Mouse (Mus musculus) G1E (cell line): ENCODE results near the gene Dnajc13. TPM values are rescaled to one million over a fixed set of nuclear protein-coding genes. Genes with fewer than 3 reads are reported as not detected.

Experiments used
- ATAC-seq: 2 replicates; pipeline ENCODE4 v1.8.0; 2016; ENCODE audit warnings: mild to moderate bottlenecking; ENCODE audit not compliant: insufficient number of reproducible peaks, poor library complexity, low FRiP score, severe bottlenecking; ENCODE audit errors: extremely low read depth
- DNase-seq: peaks from one replicate; pipeline ENCODE4 v3.0.0; 2012; ENCODE audit warnings: low spot score
- H3K27me3 ChIP-seq: 2 replicates; pipeline ENCODE4 v1.6.1; 2012; ENCODE audit warnings: mild to moderate bottlenecking, low read length, inconsistent platforms; ENCODE audit not compliant: insufficient read depth
- H3K36me3 ChIP-seq: replicated peaks from 2 replicates; pipeline ENCODE3; 2012; ENCODE audit warnings: mild to moderate bottlenecking, inconsistent platforms
- H3K4me1 ChIP-seq: 2 replicates; pipeline ENCODE4 v1.6.1; 2012; ENCODE audit warnings: low read depth, low read length, inconsistent platforms, mixed read lengths; ENCODE audit not compliant: insufficient read depth
- H3K4me3 ChIP-seq: 2 replicates; pipeline ENCODE4 v1.5.1; 2012; ENCODE audit warnings: low read depth, mild to moderate bottlenecking, inconsistent platforms, low read length, moderate library complexity, mixed read lengths
- H3K9me3 ChIP-seq: replicated peaks from 2 replicates; pipeline ENCODE4 v1.6.1; 2012; ENCODE audit warnings: inconsistent platforms
- CTCF ChIP-seq: IDR thresholded peaks from 2 replicates; pipeline ENCODE4 v1.5.1; 2012; ENCODE audit warnings: low read depth, low read length, inconsistent platforms, mixed read lengths
- GATA1 ChIP-seq: IDR thresholded peaks from 2 replicates; pipeline ENCODE4 v1.6.1; 2012; ENCODE audit warnings: borderline replicate concordance, low read length, inconsistent platforms, mixed read lengths
- GATA2 ChIP-seq: IDR thresholded peaks from 2 replicates; pipeline ENCODE4 v1.6.1; 2012; ENCODE audit warnings: low read depth, low read length, inconsistent platforms, borderline replicate concordance
- POLR2AphosphoS5 ChIP-seq: IDR thresholded peaks from 2 replicates; pipeline ENCODE4 v1.6.1; 2012; ENCODE audit warnings: low read depth, low read length, inconsistent platforms; ENCODE audit not compliant: insufficient replicate concordance
- TAL1 ChIP-seq: conservative IDR thresholded peaks from 2 replicates; pipeline ENCODE4 v1.6.1; 2012; ENCODE audit warnings: low read depth, low read length, inconsistent platforms, mixed read lengths
- polyA plus RNA-seq: library from polyadenylated mRNA; stranded (reverse); fragments of >175 nt; gene quantifications from 2 replicates; pipeline ENCODE4 v1.2.3, GENCODE M21; 2012
- total RNA-seq, 2 experiments: library from RNA; stranded (forward) in 1 of 2; stranded (reverse) in 1 of 2; fragments of 200-1000 nt in 1 of 2; fragments of >200 nt in 1 of 2; fragmentation: Nextera tagmentation in 1 of 2; gene quantifications; 2 replicates each; pipeline ENCODE4 v1.2.3; 2014 to 2017

Gene Dnajc13
- total and polyA plus RNA-seq, 3 experiments = 55.7 to 119 (median 62.9) TPM

- no peak for TF ChIP-seq GATA2
- TF ChIP-seq TAL1 = no peak
- no peak for TF ChIP-seq CTCF
- no peak for TF ChIP-seq POLR2AphosphoS5
- no peak for TF ChIP-seq GATA1
- ATAC-seq = no peak
- Histone ChIP-seq H3K4me3 (no peak overlapping the region), H3K4me1 (no peaks in the 10 kb centered on the region), H3K27me3 (no peaks in the 10 kb centered on the region), H3K36me3 (peaks cover 21% of the 10 kb centered on the region), H3K9me3 (no peaks in the 10 kb centered on the region)
- DNase-seq = no peak
Observed at GRCm38 (mm10) chr9:104102301-104102700, 160.4 kb downstream of the Dnajc13 start.

DNA sequence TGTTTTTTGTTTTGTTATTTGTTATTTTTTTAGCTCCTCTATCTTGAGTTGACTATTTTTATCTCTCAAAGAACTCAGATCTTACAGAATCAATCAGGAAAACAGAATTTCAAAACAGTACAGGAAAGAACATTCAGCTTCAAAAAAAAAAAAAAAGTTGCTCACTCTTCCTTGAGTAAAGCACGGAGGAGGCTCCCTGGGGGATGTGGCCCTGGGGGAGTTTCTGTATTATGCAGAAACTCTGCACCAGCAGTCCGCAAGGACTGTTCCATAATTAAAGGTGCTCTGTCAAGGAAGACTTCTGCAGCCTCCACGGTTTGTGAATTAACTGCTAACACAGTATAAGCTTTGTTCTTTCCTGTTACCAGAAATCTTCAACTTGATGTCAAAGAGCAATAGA lies 161.3 kb downstream of the Dnajc13 start:
- Histone ChIP-seq H3K4me3 (no peak overlapping the region), H3K27me3 (no peaks in the 10 kb centered on the region), H3K4me1 (no peaks in the 10 kb centered on the region), H3K36me3 (peaks cover 25% of the 10 kb centered on the region), H3K9me3 (no peaks in the 10 kb centered on the region)
- DNase-seq (no peak), ATAC-seq (no peak)
- no peak for TF ChIP-seq CTCF
- no peak for TF ChIP-seq GATA1
- TF ChIP-seq GATA2 = no peak

Other genes with a start within 250 kb of the Dnajc13 start
- not detected in 2 replicates for gene Gm28305, start 222.3 kb downstream of the Dnajc13 start, total RNA-seq (2014; fragmentation: Nextera tagmentation)
- gene Gm28305, start 222.3 kb downstream of the Dnajc13 start, total RNA-seq (2017) = not detected in 2 replicates
- gene Gm28305, start 222.3 kb downstream of the Dnajc13 start, polyA plus RNA-seq = not detected in 2 replicates
- gene Uba5, start 199.8 kb downstream of the Dnajc13 start, total RNA-seq (2014; fragmentation: Nextera tagmentation) = 36.8 and 43.7 TPM in 2 replicates
- gene Uba5, start 199.8 kb downstream of the Dnajc13 start, total RNA-seq (2017) = 40.9 and 41.3 TPM in 2 replicates
- gene Uba5, start 199.8 kb downstream of the Dnajc13 start, polyA plus RNA-seq = 8.7 and 9.6 TPM in 2 replicates
- gene Acad11, start 199.6 kb downstream of the Dnajc13 start, total RNA-seq (2014; fragmentation: Nextera tagmentation) = 32.5 TPM in 2 replicates
- gene Acad11, start 199.6 kb downstream of the Dnajc13 start, total RNA-seq (2017) = 24.0 and 26.4 TPM in 2 replicates
- gene Acad11, start 199.6 kb downstream of the Dnajc13 start, polyA plus RNA-seq = 4.5 and 9.8 TPM in 2 replicates
- gene Ackr4, start 136.0 kb downstream of the Dnajc13 start, total RNA-seq (2014; fragmentation: Nextera tagmentation) = not detected in 2 replicates
- 0.33 TPM in 1 of 2 replicates, not detected in the other for gene Ackr4, start 136.0 kb downstream of the Dnajc13 start, total RNA-seq (2017)
- gene Ackr4, start 136.0 kb downstream of the Dnajc13 start, polyA plus RNA-seq = not detected in 2 replicates
- not detected in 2 replicates for gene Acpp, start 74.8 kb upstream of the Dnajc13 start, total RNA-seq (2014; fragmentation: Nextera tagmentation)
- 0.06 and 0.33 TPM in 2 replicates for gene Acpp, start 74.8 kb upstream of the Dnajc13 start, total RNA-seq (2017)
- not detected in 2 replicates for gene Acpp, start 74.8 kb upstream of the Dnajc13 start, polyA plus RNA-seq